Mouse (Mus musculus): ENCODE data around the gene Reep3. TPM values are rescaled to one million over a fixed set of nuclear protein-coding genes. Genes with fewer than 3 reads are reported as not detected.
A peak's percentile ranks its signal among the peaks of the same experiment; 100 is the strongest.

Reep3 gene
- polyA plus RNA-seq, 1 experiment from 2014 or later = 32.8 TPM

- under 1% methylated on average over 50 of the region's 50 CpGs for WGBS
- peak; percentile 71 for DNase-seq (ENCODE audit: low spot score)
- Histone ChIP-seq H3K27me3 (ENCODE audit: control insufficient read depth, insufficient read depth, low read length) (no peaks in the 10 kb centered on the region), H3K9ac (peak overlapping the region; percentile 91), H3K9me3 (ENCODE audit: control insufficient read depth, low read length) (no peaks in the 10 kb centered on the region), H3K36me3 (replicated peaks; ENCODE audit: control insufficient read depth, insufficient read depth) (no peaks in the 10 kb centered on the region), H3K4me3 (replicated peaks; ENCODE audit: low read length) (peak overlapping the region; percentile 93), H3K4me2 (replicated peaks) (peak overlapping the region; percentile 83), H3K27ac (peak overlapping the region; percentile 92), H3K4me1 (replicated peaks; ENCODE audit: control insufficient read depth, insufficient read depth, low read length) (peaks cover 23% of the 10 kb centered on the region)
- peak; percentile 77 for ATAC-seq (ENCODE audit: low FRiP score)
Measured at GRCm38 (mm10) chr10:67126061-67126858, 29.5 kb upstream of the Reep3 start.

GRCm38 (mm10) chr10:67124156-67124555, 27.4 kb upstream of the Reep3 start:
- Histone ChIP-seq H3K4me3 (replicated peaks; ENCODE audit: low read length) (no peak overlapping the region), H3K36me3 (replicated peaks; ENCODE audit: control insufficient read depth, insufficient read depth) (no peaks in the 10 kb centered on the region), H3K9ac (no peak overlapping the region), H3K9me3 (ENCODE audit: control insufficient read depth, low read length) (no peaks in the 10 kb centered on the region), H3K4me1 (replicated peaks; ENCODE audit: control insufficient read depth, insufficient read depth, low read length) (peaks cover 23% of the 10 kb centered on the region), H3K27me3 (ENCODE audit: control insufficient read depth, insufficient read depth, low read length) (no peaks in the 10 kb centered on the region), H3K4me2 (replicated peaks) (no peak overlapping the region), H3K27ac (no peak overlapping the region)
- 71% methylated on average over 4 of the region's 4 CpGs for WGBS
- ATAC-seq (ENCODE audit: low FRiP score) (no peak), DNase-seq (ENCODE audit: low spot score) (no peak)

GRCm38 (mm10) chr10:67123756-67124155, 27.0 kb upstream of the Reep3 start:
- no peak overlapping the region for H3K4me3 ChIP-seq (replicated peaks; ENCODE audit: low read length)
- DNase-seq (ENCODE audit: low spot score) = no peak
- 47% methylated on average over 2 of the region's 2 CpGs for WGBS
- no peak overlapping the region for H3K27ac ChIP-seq
- no peaks in the 10 kb centered on the region for H3K9me3 ChIP-seq (ENCODE audit: control insufficient read depth, low read length)
- H3K4me2 ChIP-seq (replicated peaks) = no peak overlapping the region
- no peaks in the 10 kb centered on the region for H3K36me3 ChIP-seq (replicated peaks; ENCODE audit: control insufficient read depth, insufficient read depth)
- no peak overlapping the region for H3K9ac ChIP-seq
- peaks cover 20% of the 10 kb centered on the region for H3K4me1 ChIP-seq (replicated peaks; ENCODE audit: control insufficient read depth, insufficient read depth, low read length)
- no peaks in the 10 kb centered on the region for H3K27me3 ChIP-seq (ENCODE audit: control insufficient read depth, insufficient read depth, low read length)
- no peak for ATAC-seq (ENCODE audit: low FRiP score)

GRCm38 (mm10) chr10:67120640-67121039, 23.9 kb upstream of the Reep3 start:
- no peak overlapping the region for H3K27ac ChIP-seq
- ATAC-seq (ENCODE audit: low FRiP score) = no peak
- H3K27me3 ChIP-seq (ENCODE audit: control insufficient read depth, insufficient read depth, low read length) = no peaks in the 10 kb centered on the region
- H3K9ac ChIP-seq = no peak overlapping the region
- H3K4me3 ChIP-seq (replicated peaks; ENCODE audit: low read length) = no peak overlapping the region
- H3K4me1 ChIP-seq (replicated peaks; ENCODE audit: control insufficient read depth, insufficient read depth, low read length) = peaks cover 15% of the 10 kb centered on the region
- 59% methylated on average over 2 of the region's 2 CpGs for WGBS
- H3K4me2 ChIP-seq (replicated peaks) = no peak overlapping the region
- DNase-seq (ENCODE audit: low spot score) = no peak
- no peaks in the 10 kb centered on the region for H3K36me3 ChIP-seq (replicated peaks; ENCODE audit: control insufficient read depth, insufficient read depth)
- no peaks in the 10 kb centered on the region for H3K9me3 ChIP-seq (ENCODE audit: control insufficient read depth, low read length)

GRCm38 (mm10) chr10:67120180-67120579, 23.4 kb upstream of the Reep3 start:
- DNase-seq (ENCODE audit: low spot score) (no peak), ATAC-seq (ENCODE audit: low FRiP score) (no peak)
- Histone ChIP-seq H3K4me2 (replicated peaks) (no peak overlapping the region), H3K36me3 (replicated peaks; ENCODE audit: control insufficient read depth, insufficient read depth) (no peaks in the 10 kb centered on the region), H3K4me3 (replicated peaks; ENCODE audit: low read length) (no peak overlapping the region), H3K27me3 (ENCODE audit: control insufficient read depth, insufficient read depth, low read length) (no peaks in the 10 kb centered on the region), H3K27ac (no peak overlapping the region), H3K9me3 (ENCODE audit: control insufficient read depth, low read length) (no peaks in the 10 kb centered on the region), H3K4me1 (replicated peaks; ENCODE audit: control insufficient read depth, insufficient read depth, low read length) (peaks cover 15% of the 10 kb centered on the region), H3K9ac (no peak overlapping the region)
- 61% methylated on average over 4 of the region's 4 CpGs for WGBS

- 77% methylated on average over 7 of the region's 7 CpGs for WGBS
- H3K4me1 ChIP-seq (replicated peaks; ENCODE audit: control insufficient read depth, insufficient read depth, low read length) = peaks cover 19% of the 10 kb centered on the region
- ATAC-seq (ENCODE audit: low FRiP score) = no peak
Measured at GRCm38 (mm10) chr10:67119291-67119690, 22.5 kb upstream of the Reep3 start.

GRCm38 (mm10) chr10:67116251-67116650, 19.5 kb upstream of the Reep3 start:
- no peak for DNase-seq (ENCODE audit: low spot score)
- no peaks in the 10 kb centered on the region for H3K27me3 ChIP-seq (ENCODE audit: control insufficient read depth, insufficient read depth, low read length)
- no peaks in the 10 kb centered on the region for H3K36me3 ChIP-seq (replicated peaks; ENCODE audit: control insufficient read depth, insufficient read depth)
- H3K9me3 ChIP-seq (ENCODE audit: control insufficient read depth, low read length) = no peaks in the 10 kb centered on the region
- no peak overlapping the region for H3K9ac ChIP-seq
- H3K4me1 ChIP-seq (replicated peaks; ENCODE audit: control insufficient read depth, insufficient read depth, low read length) = peaks cover 24% of the 10 kb centered on the region
- WGBS = 39% methylated on average over 8 of the region's 8 CpGs
- H3K4me2 ChIP-seq (replicated peaks) = no peak overlapping the region
- H3K4me3 ChIP-seq (replicated peaks; ENCODE audit: low read length) = no peak overlapping the region
- ATAC-seq (ENCODE audit: low FRiP score) = no peak
- peak overlapping the region; percentile 44 for H3K27ac ChIP-seq

More at GRCm38 (mm10) chr10:67119291-67119690, 22.5 kb upstream of the Reep3 start:
- Histone ChIP-seq H3K27ac (no peak overlapping the region), H3K9ac (no peak overlapping the region), H3K4me2 (replicated peaks) (no peak overlapping the region), H3K27me3 (ENCODE audit: control insufficient read depth, insufficient read depth, low read length) (no peaks in the 10 kb centered on the region), H3K36me3 (replicated peaks; ENCODE audit: control insufficient read depth, insufficient read depth) (no peaks in the 10 kb centered on the region), H3K4me3 (replicated peaks; ENCODE audit: low read length) (no peak overlapping the region), H3K9me3 (ENCODE audit: control insufficient read depth, low read length) (no peaks in the 10 kb centered on the region)
- DNase-seq (ENCODE audit: low spot score) = no peak

GRCm38 (mm10) chr10:67115666-67116091, 18.9 kb upstream of the Reep3 start:
- ATAC-seq (ENCODE audit: low FRiP score) = no peak
- peak overlapping the region; percentile 44 for H3K27ac ChIP-seq
- WGBS = 36% methylated on average over 5 of the region's 5 CpGs

GRCm38 (mm10) chr10:67115115-67115514, 18.4 kb upstream of the Reep3 start:
- H3K9ac ChIP-seq = no peak overlapping the region
- no peaks in the 10 kb centered on the region for H3K9me3 ChIP-seq (ENCODE audit: control insufficient read depth, low read length)
- DNase-seq (ENCODE audit: low spot score) (peak; percentile 50), ATAC-seq (ENCODE audit: low FRiP score) (no peak)
- H3K36me3 ChIP-seq (replicated peaks; ENCODE audit: control insufficient read depth, insufficient read depth) = no peaks in the 10 kb centered on the region
- peaks cover 34% of the 10 kb centered on the region for H3K4me1 ChIP-seq (replicated peaks; ENCODE audit: control insufficient read depth, insufficient read depth, low read length)
- no peak overlapping the region for H3K4me2 ChIP-seq (replicated peaks)
- peak overlapping the region; percentile 44; the same call in 1 of the 2 replicates for H3K27ac ChIP-seq
- no peaks in the 10 kb centered on the region for H3K27me3 ChIP-seq (ENCODE audit: control insufficient read depth, insufficient read depth, low read length)
- WGBS = 15% methylated on average over 6 of the region's 6 CpGs
- H3K4me3 ChIP-seq (replicated peaks; ENCODE audit: low read length) = no peak overlapping the region

More at GRCm38 (mm10) chr10:67115666-67116091, 18.9 kb upstream of the Reep3 start:
- H3K36me3 ChIP-seq (replicated peaks; ENCODE audit: control insufficient read depth, insufficient read depth) = no peaks in the 10 kb centered on the region
- no peak overlapping the region for H3K4me3 ChIP-seq (replicated peaks; ENCODE audit: low read length)
- H3K4me2 ChIP-seq (replicated peaks) = no peak overlapping the region
- no peak overlapping the region for H3K9ac ChIP-seq
- no peak for DNase-seq (ENCODE audit: low spot score)
- peaks cover 30% of the 10 kb centered on the region for H3K4me1 ChIP-seq (replicated peaks; ENCODE audit: control insufficient read depth, insufficient read depth, low read length)
- H3K9me3 ChIP-seq (ENCODE audit: control insufficient read depth, low read length) = no peaks in the 10 kb centered on the region
- no peaks in the 10 kb centered on the region for H3K27me3 ChIP-seq (ENCODE audit: control insufficient read depth, insufficient read depth, low read length)

All from hindbrain, embryonic 14.5 days (tissue).